Mouse (Mus musculus) lung, postnatal 10 days (tissue): ENCODE results near the gene Gspt1.
"Not testable (repeated sequence)": the region's sequence is repeated elsewhere in the genome, so short reads cannot be mapped to it uniquely, and the experiment has no call there.

Experiments used
- DNase-seq: peaks from one replicate; pipeline ENCODE4 v3.0.0; 2021

Gspt1 gene

GRCm38 (mm10) chr16:11253898-11254722 lies at the start of gene Gspt1:
Gene Gspt1, minus strand, starts transcription at chr16:11254325.
- DNase-seq = peak; percentile 99

- DNase-seq = no peak
These were observed 49.6 kb upstream of the Gspt1 start for GRCm38 (mm10) chr16:11303741-11304140.

GRCm38 (mm10) chr16:11297700-11298099 lies 43.6 kb upstream of the Gspt1 start:
- DNase-seq = peak; percentile 27

GRCm38 (mm10) chr16:11295583-11295982 lies 41.5 kb upstream of the Gspt1 start:
- not testable (repeated sequence) for DNase-seq

- not testable (repeated sequence) for DNase-seq
These were observed 34.7 kb upstream of the Gspt1 start for GRCm38 (mm10) chr16:11288873-11289272.

GRCm38 (mm10) chr16:11285949-11286348 lies 31.8 kb upstream of the Gspt1 start:
- DNase-seq = no peak

GRCm38 (mm10) chr16:11284881-11285280 lies 30.8 kb upstream of the Gspt1 start:
- DNase-seq = no peak

GRCm38 (mm10) chr16:11282655-11283232 lies 28.6 kb upstream of the Gspt1 start:
- no peak for DNase-seq

- no peak for DNase-seq
These were observed 24.7 kb upstream of the Gspt1 start for GRCm38 (mm10) chr16:11278778-11279177.

- DNase-seq = no peak
These were observed 22.8 kb upstream of the Gspt1 start for GRCm38 (mm10) chr16:11276888-11277287.

GRCm38 (mm10) chr16:11271073-11271472 lies 16.9 kb upstream of the Gspt1 start:
- DNase-seq = no peak

- DNase-seq = no peak
These were observed 16.5 kb upstream of the Gspt1 start for GRCm38 (mm10) chr16:11270642-11271041.

- DNase-seq = no peak
These were observed 15.7 kb upstream of the Gspt1 start for GRCm38 (mm10) chr16:11269808-11270207.

- DNase-seq = no peak
These were observed 12.4 kb upstream of the Gspt1 start for GRCm38 (mm10) chr16:11266556-11266955.

- DNase-seq = peak; percentile 6
These were observed 9.1 kb upstream of the Gspt1 start for GRCm38 (mm10) chr16:11263266-11263665.

GRCm38 (mm10) chr16:11254723-11255164 lies 619 bp upstream of the Gspt1 start:
- no peak for DNase-seq

GRCm38 (mm10) chr16:11253065-11253831 lies 877 bp downstream of the Gspt1 start:
- peak; percentile 57 for DNase-seq

- DNase-seq = no peak
These were observed 6.3 kb downstream of the Gspt1 start for GRCm38 (mm10) chr16:11247791-11248190.

- no peak for DNase-seq
These were observed 8.4 kb downstream of the Gspt1 start for GRCm38 (mm10) chr16:11245767-11246166.

- no peak for DNase-seq
These were observed 11.7 kb downstream of the Gspt1 start for GRCm38 (mm10) chr16:11242401-11242800.

GRCm38 (mm10) chr16:11217801-11218200 lies 36.3 kb downstream of the Gspt1 start:
- no peak for DNase-seq

GRCm38 (mm10) chr16:11203600-11204390 lies 50.3 kb downstream of the Gspt1 start:
- DNase-seq = no peak
